Mouse (Mus musculus): ENCODE data around the gene Tmem50b. TPM values are rescaled to one million over a fixed set of nuclear protein-coding genes. Genes with fewer than 3 reads are reported as not detected.
"Not testable (repeated sequence)": the region's sequence is repeated elsewhere in the genome, so short reads cannot be mapped to it uniquely, and the experiment has no call there.

Gene Tmem50b
- 19.6 and 21.2 TPM in 2 replicates for polyA plus RNA-seq (2012; rRNA removed)

DNA sequence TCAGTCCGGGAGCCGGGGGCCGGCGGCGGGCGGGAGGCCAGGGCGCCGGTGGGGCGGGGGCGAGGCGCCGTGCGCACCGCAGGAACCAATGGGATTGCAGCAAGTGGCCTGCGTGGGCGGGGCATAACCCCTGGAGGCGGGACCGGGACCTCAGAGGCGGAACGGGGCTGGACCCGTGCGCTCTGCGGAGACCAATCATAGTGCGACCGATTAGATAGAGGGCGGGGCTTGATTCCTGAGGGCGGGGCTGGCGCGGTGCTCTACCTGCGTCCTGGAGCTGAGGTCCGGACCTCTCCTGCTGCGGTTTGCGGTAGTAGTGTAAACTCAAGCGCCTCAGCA lies at the start of gene Tmem50b:
Gene Tmem50b, minus strand, starts transcription at position 129 of the 339 bp plus-strand sequence.
- Histone ChIP-seq H3K4me1 (ENCODE audit: control insufficient read depth, insufficient read depth, insufficient read length) (peaks cover 11% of the 10 kb centered on the region; the same call in 1 of the 2 replicates), H3K27me3 (ENCODE audit: control insufficient read depth, insufficient read depth, low read length) (no peaks in the 10 kb centered on the region), H3K27ac (ENCODE audit: insufficient read depth, low read length) (peak within 1 kb of the TSS; percentile 77), H3K4me3 (ENCODE audit: extremely low read depth, insufficient read depth, insufficient read length) (peak within 1 kb of the TSS; percentile 73), H3K36me3 (ENCODE audit: control insufficient read depth, insufficient read depth, low read length) (peaks cover 4% of the 10 kb centered on the region)
- no peak; the same call in 1 of the 2 replicates for TF ChIP-seq POLR2A (IDR thresholded peaks at IDR 0.05; ENCODE audit: low read depth, low read length)
- TF ChIP-seq CTCF (IDR thresholded peaks at IDR 0.05; ENCODE audit: extremely low read depth, insufficient read depth, insufficient read length, insufficient replicate concordance) = no peak
- peak; percentile 92 to 99 for DNase-seq (ENCODE audit: low read depth in 1 of 2, low spot score in 2 of 2)
- under 1% methylated on average over 34 of the region's 34 CpGs for WGBS

DNA sequence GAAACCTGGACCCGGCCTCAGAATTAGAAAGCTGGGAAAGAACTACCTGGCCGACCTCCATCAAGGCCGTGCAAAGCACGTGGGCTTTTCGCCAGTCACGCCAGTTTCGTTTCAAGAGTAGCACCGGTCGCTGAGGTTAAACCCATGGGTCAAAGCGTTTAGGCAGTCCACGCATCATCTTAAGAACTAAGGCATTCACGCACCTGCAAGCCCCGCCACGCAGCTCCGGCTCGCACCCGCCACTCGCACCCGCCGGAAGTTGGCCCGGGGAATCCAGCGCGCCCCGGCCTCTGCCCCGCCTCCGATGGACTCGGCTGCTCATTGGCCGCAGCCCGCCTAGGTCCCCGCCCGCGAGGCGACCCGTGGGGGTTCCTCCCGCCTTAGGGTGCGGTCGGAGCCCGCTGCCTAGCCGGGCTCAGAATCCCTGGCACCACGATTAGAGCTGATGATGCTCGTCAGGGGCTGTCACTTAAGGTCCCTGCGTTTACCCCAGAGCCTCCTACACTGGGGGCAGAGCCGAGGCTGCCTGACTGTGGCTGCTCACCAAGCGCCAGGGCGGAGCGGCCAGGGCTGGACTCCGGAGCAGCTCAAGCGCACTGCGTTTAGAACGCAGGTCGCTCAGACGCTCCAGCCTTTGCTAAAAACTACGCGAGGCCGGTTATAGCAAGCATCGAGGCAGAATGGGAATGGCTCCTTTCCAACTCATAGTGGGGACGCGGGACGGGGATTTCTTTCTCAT lies 49.2 kb upstream of the Tmem50b start, which contains the start of gene Gart:
Gene Gart, minus strand, starts transcription at position 272 of the 739 bp plus-strand sequence.
- WGBS = under 1% methylated on average over 59 of the region's 59 CpGs

DNA sequence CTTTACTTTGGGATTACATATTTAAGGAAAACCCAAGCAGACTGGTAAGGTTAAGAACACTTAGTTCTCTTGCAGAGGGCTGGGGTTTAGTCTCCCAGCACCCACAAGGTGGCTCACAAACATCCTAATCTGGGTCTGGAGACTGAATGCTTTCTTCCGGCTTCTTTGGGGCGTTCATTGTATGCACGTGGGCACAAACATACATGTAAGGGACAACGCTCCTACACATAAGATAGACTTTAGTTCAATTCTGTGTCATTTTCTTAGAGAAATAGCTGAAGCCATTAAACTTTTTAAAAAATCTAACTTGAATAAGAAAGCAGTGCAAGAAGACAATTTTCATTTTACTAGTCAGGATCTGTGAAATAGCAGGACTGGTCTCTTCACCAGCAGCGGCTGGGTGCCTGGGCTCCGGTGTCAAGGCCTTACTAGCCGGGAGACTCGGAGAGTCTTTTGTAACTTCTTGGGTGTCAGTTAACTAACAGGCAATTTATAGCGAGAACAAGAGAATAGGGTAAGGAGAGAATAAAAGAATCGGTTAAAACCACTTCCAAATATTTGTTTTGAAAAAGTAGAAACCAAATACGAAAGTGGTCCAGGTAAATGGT lies 48.5 kb upstream of the Tmem50b start:
- no peaks in the 10 kb centered on the region for H3K27me3 ChIP-seq (ENCODE audit: control insufficient read depth, insufficient read depth, low read length)
- H3K36me3 ChIP-seq (ENCODE audit: control insufficient read depth, insufficient read depth, low read length) = peaks cover 10% of the 10 kb centered on the region
- 2% methylated on average over 11 of the region's 11 CpGs for WGBS
- peak in 1 of 2 experiments; percentile 58 for DNase-seq (ENCODE audit: low read depth in 1 of 2, low spot score in 2 of 2)
- TF ChIP-seq POLR2A (IDR thresholded peaks at IDR 0.05; ENCODE audit: low read depth, low read length) (no peak), CTCF (IDR thresholded peaks at IDR 0.05; ENCODE audit: extremely low read depth, insufficient read depth, insufficient read length, insufficient replicate concordance) (no peak; the same call in 1 of the 2 replicates)
- peaks cover 6% of the 10 kb centered on the region for H3K4me1 ChIP-seq (ENCODE audit: control insufficient read depth, insufficient read depth, insufficient read length)
- H3K27ac ChIP-seq (ENCODE audit: insufficient read depth, low read length) = peak overlapping the region; percentile 100; the same call in 1 of the 2 replicates
- H3K4me3 ChIP-seq (ENCODE audit: extremely low read depth, insufficient read depth, insufficient read length) = peak overlapping the region; percentile 98

More for the DNA sequence above, 49.2 kb upstream of the Tmem50b start, which contains the start of gene Gart:
- TF ChIP-seq CTCF (IDR thresholded peaks at IDR 0.05; ENCODE audit: extremely low read depth, insufficient read depth, insufficient read length, insufficient replicate concordance) (no peak), POLR2A (IDR thresholded peaks at IDR 0.05; ENCODE audit: low read depth, low read length) (peak; percentile 98)
- peak within 1 kb of the TSS; percentile 98 for H3K4me3 ChIP-seq (ENCODE audit: extremely low read depth, insufficient read depth, insufficient read length)
- H3K36me3 ChIP-seq (ENCODE audit: control insufficient read depth, insufficient read depth, low read length) = peaks cover 8% of the 10 kb centered on the region
- peak; percentile 78 to 94 for DNase-seq (ENCODE audit: low read depth in 1 of 2, low spot score in 2 of 2)
- peaks cover 6% of the 10 kb centered on the region for H3K4me1 ChIP-seq (ENCODE audit: control insufficient read depth, insufficient read depth, insufficient read length)
- H3K27me3 ChIP-seq (ENCODE audit: control insufficient read depth, insufficient read depth, low read length) = no peaks in the 10 kb centered on the region
- H3K27ac ChIP-seq (ENCODE audit: insufficient read depth, low read length) = peak within 1 kb of the TSS; percentile 100

DNA sequence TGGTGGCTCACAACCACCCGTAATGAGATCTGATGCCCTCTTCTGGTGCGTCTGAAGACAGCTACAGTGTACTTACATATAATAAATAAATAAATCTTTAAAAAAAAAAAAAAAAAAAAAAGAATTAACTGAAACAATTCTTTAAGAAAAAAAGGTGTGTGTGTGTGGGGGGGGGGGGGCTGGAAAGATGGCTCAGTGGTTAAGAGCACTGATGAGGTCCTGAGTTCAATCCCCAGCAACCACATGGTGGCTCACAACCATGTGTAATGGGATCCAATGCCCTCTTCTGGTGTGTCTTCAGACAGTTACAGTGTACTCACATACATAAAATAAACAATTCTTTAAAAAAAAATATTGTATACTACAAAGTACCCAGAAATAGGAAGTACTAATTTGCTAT lies 47.8 kb upstream of the Tmem50b start:
- not testable (repeated sequence) for H3K4me1 ChIP-seq (ENCODE audit: control insufficient read depth, insufficient read depth, insufficient read length); H3K4me3 ChIP-seq (ENCODE audit: extremely low read depth, insufficient read depth, insufficient read length); H3K27me3 ChIP-seq (ENCODE audit: control insufficient read depth, insufficient read depth, low read length); DNase-seq (ENCODE audit: low read depth in 1 of 2, low spot score in 2 of 2); H3K27ac ChIP-seq (ENCODE audit: insufficient read depth, low read length)
- peaks cover 14% of the 10 kb centered on the region for H3K36me3 ChIP-seq (ENCODE audit: control insufficient read depth, insufficient read depth, low read length)
- WGBS = 70% methylated on average over 1 of the region's 2 CpGs

DNA sequence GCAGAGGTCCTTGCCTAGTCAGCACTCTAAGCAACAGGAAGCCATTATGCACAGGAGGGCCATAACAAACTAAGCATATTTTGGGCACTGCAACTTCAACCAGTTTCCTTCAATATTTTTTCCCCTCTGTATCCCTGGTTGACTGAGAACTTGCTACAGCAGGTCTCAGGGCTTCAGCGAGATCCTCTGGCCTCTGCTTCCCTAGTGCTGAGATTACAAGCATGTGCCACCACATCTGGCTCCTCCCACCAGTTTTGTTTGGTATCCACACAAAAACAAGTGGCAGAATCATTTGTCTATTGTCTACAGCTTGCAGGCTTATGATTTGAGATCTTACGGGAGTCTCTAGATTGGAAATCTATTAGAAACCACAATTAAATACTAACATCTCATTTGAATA lies 47.3 kb upstream of the Tmem50b start:
- TF ChIP-seq CTCF (IDR thresholded peaks at IDR 0.05; ENCODE audit: extremely low read depth, insufficient read depth, insufficient read length, insufficient replicate concordance) = no peak
- no peak for TF ChIP-seq POLR2A (IDR thresholded peaks at IDR 0.05; ENCODE audit: low read depth, low read length)
- Histone ChIP-seq H3K36me3 (ENCODE audit: control insufficient read depth, insufficient read depth, low read length) (peaks cover 16% of the 10 kb centered on the region), H3K27me3 (ENCODE audit: control insufficient read depth, insufficient read depth, low read length) (no peaks in the 10 kb centered on the region), H3K27ac (ENCODE audit: insufficient read depth, low read length) (no peak overlapping the region), H3K4me3 (ENCODE audit: extremely low read depth, insufficient read depth, insufficient read length) (no peak overlapping the region), H3K4me1 (ENCODE audit: control insufficient read depth, insufficient read depth, insufficient read length) (peaks cover 5% of the 10 kb centered on the region)
- DNase-seq (ENCODE audit: low read depth in 1 of 2, low spot score in 2 of 2) = no peak
- WGBS = 81% methylated on average over 2 of the region's 2 CpGs

DNA sequence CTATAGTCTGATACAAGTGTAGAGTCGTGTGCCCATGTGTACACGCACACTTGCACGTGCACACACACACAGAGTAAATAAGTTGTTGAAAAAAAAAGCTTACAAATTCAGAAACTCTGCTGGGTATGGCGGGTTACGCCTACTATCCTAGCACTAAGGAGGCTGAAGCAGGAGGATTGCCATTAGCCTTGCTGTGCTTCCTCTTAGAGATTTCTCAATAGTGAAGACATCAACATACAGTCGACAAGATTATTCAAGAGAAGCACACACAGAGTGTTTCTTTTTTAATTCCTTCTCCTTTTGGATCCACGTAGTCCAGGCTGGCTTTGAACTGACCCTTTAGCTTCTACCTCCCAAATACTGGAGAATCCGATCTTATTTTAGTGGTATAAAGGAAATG lies 42.6 kb upstream of the Tmem50b start:
- Histone ChIP-seq H3K36me3 (ENCODE audit: control insufficient read depth, insufficient read depth, low read length) (peaks cover 46% of the 10 kb centered on the region), H3K27me3 (ENCODE audit: control insufficient read depth, insufficient read depth, low read length) (no peaks in the 10 kb centered on the region), H3K4me3 (ENCODE audit: extremely low read depth, insufficient read depth, insufficient read length) (no peak overlapping the region), H3K4me1 (ENCODE audit: control insufficient read depth, insufficient read depth, insufficient read length) (no peaks in the 10 kb centered on the region), H3K27ac (ENCODE audit: insufficient read depth, low read length) (no peak overlapping the region)
- TF ChIP-seq CTCF (IDR thresholded peaks at IDR 0.05; ENCODE audit: extremely low read depth, insufficient read depth, insufficient read length, insufficient replicate concordance) (no peak), POLR2A (IDR thresholded peaks at IDR 0.05; ENCODE audit: low read depth, low read length) (no peak)
- 91% methylated on average over 8 of the region's 8 CpGs for WGBS
- no peak for DNase-seq (ENCODE audit: low read depth in 1 of 2, low spot score in 2 of 2)

DNA sequence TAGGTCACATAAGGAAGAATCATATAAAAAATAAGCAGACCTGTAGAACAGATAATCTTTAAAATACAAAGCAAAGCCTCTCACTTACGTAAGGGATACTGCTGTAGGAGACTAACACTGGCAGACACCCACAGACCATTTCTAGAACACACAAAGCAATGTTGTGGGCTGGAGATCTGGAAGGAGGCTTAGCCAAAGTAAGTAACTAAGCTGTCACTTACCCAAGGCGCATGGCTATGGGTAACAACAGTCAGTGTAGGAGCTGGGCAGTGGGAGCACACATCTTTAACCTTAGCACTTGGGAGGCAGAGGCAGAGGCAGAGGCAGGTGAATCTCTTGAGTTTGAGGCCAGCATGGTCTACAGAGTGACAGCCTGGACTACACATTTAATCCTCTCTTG lies 42.0 kb upstream of the Tmem50b start:
- DNase-seq (ENCODE audit: low read depth in 1 of 2, low spot score in 2 of 2) = no peak
- WGBS = 99% methylated on average over 2 of the region's 2 CpGs
- H3K27ac ChIP-seq (ENCODE audit: insufficient read depth, low read length) = no peak overlapping the region
- H3K4me1 ChIP-seq (ENCODE audit: control insufficient read depth, insufficient read depth, insufficient read length) = no peaks in the 10 kb centered on the region
- H3K27me3 ChIP-seq (ENCODE audit: control insufficient read depth, insufficient read depth, low read length) = no peaks in the 10 kb centered on the region
- no peak overlapping the region for H3K4me3 ChIP-seq (ENCODE audit: extremely low read depth, insufficient read depth, insufficient read length)
- peaks cover 48% of the 10 kb centered on the region for H3K36me3 ChIP-seq (ENCODE audit: control insufficient read depth, insufficient read depth, low read length)
- TF ChIP-seq CTCF (IDR thresholded peaks at IDR 0.05; ENCODE audit: extremely low read depth, insufficient read depth, insufficient read length, insufficient replicate concordance) (no peak), POLR2A (IDR thresholded peaks at IDR 0.05; ENCODE audit: low read depth, low read length) (no peak)

Measured in spleen, adult 2 months (tissue).